Comparison of ENCODE assay signal across 9 mouse cellular contexts in genomic region chr13:46975031-46975551, GRCm38 (mm10). TPM values are rescaled to one million over a fixed set of nuclear protein-coding genes. Genes with fewer than 3 reads are reported as not detected.
A peak's percentile ranks its signal among the peaks of the same experiment; 100 is the strongest.
DNase-seq lines count a peak whose midpoint lies in the region; ATAC-seq and TF ChIP-seq lines count a peak whose summit lies in the region.
"Had no signal": no experiment of that assay in that cellular context is flagged by ENCODE, and none has a peak within 500 bp of the region (broad histone marks: within the 10 kb centered on the region; RNA-seq: fewer than 3 reads in every experiment).

No protein-coding gene starts in this region.

- H3K36me3 ChIP-seq in forebrain, embryonic 14.5 days (ENCODE audit: control insufficient read depth, insufficient read depth, low read length): no peaks in the 10 kb centered on the region
- no peaks in the 10 kb centered on the region for H3K36me3 ChIP-seq in liver, embryonic 16.5 days (ENCODE audit: control insufficient read depth, insufficient read depth)
- no peaks in the 10 kb centered on the region for H3K36me3 ChIP-seq in kidney, embryonic 14.5 days (ENCODE audit: control insufficient read depth, insufficient read depth, low read length)

- H3K4me2 ChIP-seq in forebrain, embryonic 14.5 days (ENCODE audit: low read length): peak overlapping the region; percentile 57
- H3K4me2 ChIP-seq in liver, embryonic 16.5 days (ENCODE audit: low read depth, low read length): peak overlapping the region; percentile 22; the same call in 1 of the 2 replicates
- H3K4me2 ChIP-seq in kidney, embryonic 14.5 days (replicated peaks; ENCODE audit: low read depth, low read length): no peak overlapping the region

- no peaks in the 10 kb centered on the region for H3K27me3 ChIP-seq in forebrain, embryonic 14.5 days (replicated peaks; ENCODE audit: control insufficient read depth, insufficient read depth, low read length)
- no peaks in the 10 kb centered on the region for H3K27me3 ChIP-seq in liver, embryonic 16.5 days (ENCODE audit: control insufficient read depth, insufficient read depth, low read depth, low read length)
- H3K27me3 ChIP-seq in kidney, embryonic 14.5 days (ENCODE audit: control insufficient read depth, insufficient read depth, low read length): no peaks in the 10 kb centered on the region

- 5% methylated on average over 14 of the region's 14 CpGs for WGBS in forebrain, embryonic 14.5 days
- 46% methylated on average over 13 of the region's 14 CpGs for WGBS in liver, embryonic 16.5 days (ENCODE audit: insufficient replicate concordance)
- 72% methylated on average over 13 of the region's 14 CpGs for whole genome bisulfite sequencing in kidney, embryonic 14.5 days

- peak; percentile 65 for ATAC-seq in CD4-positive, CD25-positive, alpha-beta regulatory T cell, adult 4 months
- ATAC-seq in forebrain, embryonic 14.5 days: peak; percentile 95
- ATAC-seq in liver, embryonic 16.5 days (ENCODE audit: low read depth): no peak
- no peak for ATAC-seq in kidney, embryonic 14.5 days (ENCODE audit: low FRiP score, low TSS enrichment)

- intact Hi-C loops in gastrocnemius, adult 2 months (cut with DNase I): no loop called here

- peak; percentile 98 for DNase-seq in 416B (ENCODE audit: low read depth)
- peak; percentile 81 for DNase-seq in forebrain, embryonic 14.5 days (ENCODE audit: low spot score)
- DNase-seq in thymus, postnatal 10 days (ENCODE audit: low spot score in 2 of 2): no peak
- DNase-seq in layer of hippocampus, postnatal 14 days (ENCODE audit: low spot score in 2 of 2): no peak
- no peak for DNase-seq in gastrocnemius, adult 2 months
- DNase-seq: heart, postnatal 10 days had no signal

- no peaks in the 10 kb centered on the region for H3K9me3 ChIP-seq in forebrain, embryonic 14.5 days (replicated peaks; ENCODE audit: control insufficient read depth, low read length)
- no peaks in the 10 kb centered on the region for H3K9me3 ChIP-seq in liver, embryonic 16.5 days (replicated peaks; ENCODE audit: control insufficient read depth, low read length)
- H3K9me3 ChIP-seq in kidney, embryonic 14.5 days (ENCODE audit: control insufficient read depth, low read length): no peaks in the 10 kb centered on the region

- peaks cover 5% of the 10 kb centered on the region; the same call in 1 of the 2 replicates for H3K4me1 ChIP-seq in forebrain, embryonic 14.5 days (ENCODE audit: control insufficient read depth, insufficient read depth, low read length)
- H3K4me1 ChIP-seq in liver, embryonic 16.5 days (ENCODE audit: control insufficient read depth, low read depth, low read length): no peaks in the 10 kb centered on the region
- no peaks in the 10 kb centered on the region for H3K4me1 ChIP-seq in kidney, embryonic 14.5 days (ENCODE audit: control insufficient read depth, insufficient read depth, low read length)

- peak overlapping the region; percentile 51 for H3K9ac ChIP-seq in forebrain, embryonic 14.5 days (ENCODE audit: low read length)
- no peak overlapping the region for H3K9ac ChIP-seq in liver, embryonic 16.5 days (ENCODE audit: low read depth, low read length)
- no peak overlapping the region for H3K9ac ChIP-seq in kidney, embryonic 14.5 days (ENCODE audit: low read depth, low read length)

- H3K4me3 ChIP-seq in forebrain, embryonic 14.5 days (ENCODE audit: low read depth, low read length): peak overlapping the region; percentile 28
- no peak overlapping the region for H3K4me3 ChIP-seq in liver, embryonic 16.5 days (ENCODE audit: low read depth, low read length)
- no peak overlapping the region for H3K4me3 ChIP-seq in kidney, embryonic 14.5 days (ENCODE audit: low read length)
- H3K4me3 ChIP-seq in gastrocnemius, adult 2 months: no peak overlapping the region

- no peak for TF ChIP-seq CTCF in gastrocnemius, adult 2 months (IDR thresholded peaks at IDR 0.05)

- peak overlapping the region; percentile 30; the same call in 1 of the 2 replicates for H3K27ac ChIP-seq in forebrain, embryonic 14.5 days (ENCODE audit: low read depth, low read length)
- no peak overlapping the region for H3K27ac ChIP-seq in liver, embryonic 16.5 days (ENCODE audit: low read length)
- no peak overlapping the region for H3K27ac ChIP-seq in kidney, embryonic 14.5 days (ENCODE audit: low read depth, low read length)
- H3K27ac ChIP-seq in gastrocnemius, adult 2 months: no peak overlapping the region

RNA-seq across cellular contexts. Expression of gene Nhlrc1, which starts 39.6 kb away (rescaled TPM):
- polyA plus RNA-seq in CD4-positive, CD25-positive, alpha-beta regulatory T cell, adult 4 months (2017; shearing (Covaris generic)): under 1 TPM in 1 of 2 experiments, not detected in 1; 0.13 TPM
- polyA plus RNA-seq in forebrain, embryonic 14.5 days (2014; fragmentation: Nextera tagmentation; extraction: Ambion mirVana): 10.8 and 13.8 TPM in 2 replicates
- 0.46 and 0.55 TPM in 2 replicates for polyA plus RNA-seq in liver, embryonic 16.5 days (2015; fragmentation: Nextera tagmentation; extraction: Ambion mirVana)
- total RNA-seq in layer of hippocampus, postnatal 14 days (2021): 10 to 100 TPM; 15.8 to 16.7 TPM
- 2.5 and 3.1 TPM in 2 replicates for polyA plus RNA-seq in kidney, embryonic 14.5 days (2014; fragmentation: Nextera tagmentation; extraction: Ambion mirVana)
- 1 to 10 TPM; 4.5 to 5.4 TPM for total RNA-seq in gastrocnemius, adult 2 months (2021)

RNA-seq across cellular contexts. Expression of gene Kif13a, which starts 45.4 kb away (rescaled TPM):
- 1 to 10 TPM; 5.6 to 7.0 TPM for polyA plus RNA-seq in CD4-positive, CD25-positive, alpha-beta regulatory T cell, adult 4 months (2017; shearing (Covaris generic))
- 7.1 and 7.5 TPM in 2 replicates for polyA plus RNA-seq in forebrain, embryonic 14.5 days (2014; fragmentation: Nextera tagmentation; extraction: Ambion mirVana)
- 1.5 and 1.7 TPM in 2 replicates for polyA plus RNA-seq in liver, embryonic 16.5 days (2015; fragmentation: Nextera tagmentation; extraction: Ambion mirVana)
- total RNA-seq in layer of hippocampus, postnatal 14 days (2021): 10 to 100 TPM; 23.0 to 25.8 TPM
- 8.7 and 18.2 TPM in 2 replicates for polyA plus RNA-seq in kidney, embryonic 14.5 days (2014; fragmentation: Nextera tagmentation; extraction: Ambion mirVana)
- 10 to 100 TPM; 90.6 to 92.3 TPM for total RNA-seq in gastrocnemius, adult 2 months (2021)

Comparison
In these comparisons a context has a peak if more than half of its experiments do, and no peak if none do; other contexts are left out.
1. DNase-seq: peak in 416B (single experiment) and forebrain, embryonic 14.5 days (single experiment); none in thymus, postnatal 10 days (0 of 2), layer of hippocampus, postnatal 14 days (0 of 2) and gastrocnemius, adult 2 months (single experiment).
2. ATAC-seq: peak in CD4-positive, CD25-positive, alpha-beta regulatory T cell, adult 4 months (single experiment) and forebrain, embryonic 14.5 days (single experiment); none in liver, embryonic 16.5 days (single experiment) and kidney, embryonic 14.5 days (single experiment).